Mouse (Mus musculus) lung, adult 2 months (tissue): ENCODE data around the gene Bbof1.

ENCODE experiments used
- CTCF ChIP-seq: fragments of 200-500 bp; IDR thresholded peaks from 2 replicates; pipeline ENCODE4 v1.5.1; 2011; ENCODE audit warnings: mild to moderate bottlenecking, low read length, control low read depth; ENCODE audit not compliant: insufficient read depth
- POLR2A ChIP-seq: fragments of 200-500 bp; IDR thresholded peaks from 2 replicates; pipeline ENCODE4 v1.6.1; 2011; ENCODE audit warnings: low read depth, mild to moderate bottlenecking, control low read depth, low read length, borderline replicate concordance; ENCODE audit errors: extremely low read depth

- no peak for TF ChIP-seq POLR2A
- no peak for TF ChIP-seq CTCF
Measured at GRCm38 (mm10) chr12:84384644-84385081, 24.2 kb upstream of the Bbof1 start.
